Mouse (Mus musculus) liver, postnatal 0 days (tissue): Measurements from ENCODE around the gene Aldh1l2.

Source experiments
- CTCF ChIP-seq: sonication (generic); IDR thresholded peaks from 2 replicates; pipeline ENCODE4 v1.5.1; 2016; ENCODE audit warnings: antibody characterized with exemption, low read depth
- EP300 ChIP-seq: IDR thresholded peaks from 2 replicates; pipeline ENCODE4 v1.6.1; 2016; ENCODE audit warnings: antibody characterized with exemption, low read depth, mild to moderate bottlenecking

DNA sequence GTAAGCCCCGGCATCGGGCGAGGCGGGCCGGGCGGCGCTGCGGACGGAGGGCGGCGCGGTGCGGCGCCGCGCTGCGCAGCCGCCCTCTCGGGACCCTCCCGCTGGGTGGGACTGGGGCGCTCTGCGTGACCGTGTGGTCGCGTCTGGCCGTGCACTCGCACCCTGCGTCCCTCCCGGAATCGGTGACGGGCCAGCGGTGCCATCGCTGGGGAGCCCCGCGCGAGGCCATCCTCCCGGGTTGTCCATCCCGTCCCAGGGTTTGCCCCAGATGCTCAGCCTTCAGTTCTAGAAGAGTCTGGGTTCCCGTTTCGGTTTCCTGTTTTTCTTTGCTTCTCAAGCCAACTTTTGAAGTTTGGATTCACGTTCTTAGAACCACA, 10.2 kb upstream of the Aldh1l2 start:
- TF ChIP-seq EP300 (no peak), CTCF (0 out of 2 replicates have a peak, but pooled peaks have one; percentile 7)
